Mouse (Mus musculus): ENCODE measurements around the gene Alox5ap. TPM values are rescaled to one million over a fixed set of nuclear protein-coding genes. Genes with fewer than 3 reads are reported as not detected.
A peak's percentile ranks its signal among the peaks of the same experiment; 100 is the strongest.

Gene Alox5ap
- polyA plus RNA-seq, 1 experiment: 67.4 TPM

GRCm38 (mm10) chr5:149271291-149271690 lies 6.7 kb downstream of the Alox5ap start:
- Histone ChIP-seq H3K4me3 (ENCODE audit: extremely low read depth, insufficient read depth, insufficient read length) (no peak overlapping the region), H3K36me3 (ENCODE audit: control insufficient read depth, insufficient read depth, low read length) (no peaks in the 10 kb centered on the region), H3K27ac (ENCODE audit: insufficient read depth, low read length) (no peak overlapping the region), H3K4me1 (ENCODE audit: control insufficient read depth, insufficient read depth, insufficient read length) (peaks cover 10% of the 10 kb centered on the region; the same call in 1 of the 2 replicates), H3K27me3 (ENCODE audit: control insufficient read depth, insufficient read depth, low read length) (no peaks in the 10 kb centered on the region)
- no peak for DNase-seq (ENCODE audit: low read depth in 1 of 2, low spot score in 2 of 2)
- TF ChIP-seq POLR2A (IDR thresholded peaks at IDR 0.05; ENCODE audit: low read depth, low read length) (no peak), CTCF (IDR thresholded peaks at IDR 0.05; ENCODE audit: extremely low read depth, insufficient read depth, insufficient read length, insufficient replicate concordance) (no peak)
- 93% methylated on average over 3 of the region's 3 CpGs for WGBS

GRCm38 (mm10) chr5:149272535-149272934 lies 8.0 kb downstream of the Alox5ap start:
- Histone ChIP-seq H3K27ac (ENCODE audit: insufficient read depth, low read length) (no peak overlapping the region), H3K36me3 (ENCODE audit: control insufficient read depth, insufficient read depth, low read length) (no peaks in the 10 kb centered on the region), H3K4me3 (ENCODE audit: extremely low read depth, insufficient read depth, insufficient read length) (no peak overlapping the region), H3K27me3 (ENCODE audit: control insufficient read depth, insufficient read depth, low read length) (no peaks in the 10 kb centered on the region), H3K4me1 (ENCODE audit: control insufficient read depth, insufficient read depth, insufficient read length) (peaks cover 2% of the 10 kb centered on the region; the same call in 1 of the 2 replicates)
- TF ChIP-seq CTCF (IDR thresholded peaks at IDR 0.05; ENCODE audit: extremely low read depth, insufficient read depth, insufficient read length, insufficient replicate concordance) (no peak), POLR2A (IDR thresholded peaks at IDR 0.05; ENCODE audit: low read depth, low read length) (no peak)
- WGBS: 39% methylated on average over 4 of the region's 4 CpGs
- no peak for DNase-seq (ENCODE audit: low read depth in 1 of 2, low spot score in 2 of 2)

GRCm38 (mm10) chr5:149274390-149275104 lies 10.0 kb downstream of the Alox5ap start:
- peak in 1 of 2 experiments; percentile 18 for DNase-seq (ENCODE audit: low read depth in 1 of 2, low spot score in 2 of 2)
- 47% methylated on average over 15 of the region's 15 CpGs for WGBS
- H3K36me3 ChIP-seq (ENCODE audit: control insufficient read depth, insufficient read depth, low read length): no peaks in the 10 kb centered on the region
- TF ChIP-seq POLR2A (IDR thresholded peaks at IDR 0.05; ENCODE audit: low read depth, low read length) (no peak), CTCF (IDR thresholded peaks at IDR 0.05; ENCODE audit: extremely low read depth, insufficient read depth, insufficient read length, insufficient replicate concordance) (no peak)
- no peak overlapping the region for H3K4me3 ChIP-seq (ENCODE audit: extremely low read depth, insufficient read depth, insufficient read length)
- H3K4me1 ChIP-seq (ENCODE audit: control insufficient read depth, insufficient read depth, insufficient read length): no peaks in the 10 kb centered on the region
- H3K27ac ChIP-seq (ENCODE audit: insufficient read depth, low read length): peak overlapping the region; percentile 29; the same call in 1 of the 2 replicates
- no peaks in the 10 kb centered on the region for H3K27me3 ChIP-seq (ENCODE audit: control insufficient read depth, insufficient read depth, low read length)

- Histone ChIP-seq H3K27ac (ENCODE audit: insufficient read depth, low read length) (no peak overlapping the region), H3K27me3 (ENCODE audit: control insufficient read depth, insufficient read depth, low read length) (no peaks in the 10 kb centered on the region), H3K36me3 (ENCODE audit: control insufficient read depth, insufficient read depth, low read length) (no peaks in the 10 kb centered on the region), H3K4me3 (ENCODE audit: extremely low read depth, insufficient read depth, insufficient read length) (no peak overlapping the region), H3K4me1 (ENCODE audit: control insufficient read depth, insufficient read depth, insufficient read length) (no peaks in the 10 kb centered on the region)
- DNase-seq (ENCODE audit: low read depth in 1 of 2, low spot score in 2 of 2): no peak
- WGBS: 91% methylated on average over 1 of the region's 1 CpGs
- no peak for TF ChIP-seq POLR2A (IDR thresholded peaks at IDR 0.05; ENCODE audit: low read depth, low read length)
- TF ChIP-seq CTCF (IDR thresholded peaks at IDR 0.05; ENCODE audit: extremely low read depth, insufficient read depth, insufficient read length, insufficient replicate concordance): no peak
These were observed 10.5 kb downstream of the Alox5ap start for GRCm38 (mm10) chr5:149275105-149275494.

GRCm38 (mm10) chr5:149277529-149277928 lies 13.0 kb downstream of the Alox5ap start:
- 85% methylated on average over 5 of the region's 5 CpGs for WGBS
- Histone ChIP-seq H3K4me3 (ENCODE audit: extremely low read depth, insufficient read depth, insufficient read length) (no peak overlapping the region), H3K27me3 (ENCODE audit: control insufficient read depth, insufficient read depth, low read length) (no peaks in the 10 kb centered on the region), H3K4me1 (ENCODE audit: control insufficient read depth, insufficient read depth, insufficient read length) (no peaks in the 10 kb centered on the region), H3K36me3 (ENCODE audit: control insufficient read depth, insufficient read depth, low read length) (no peaks in the 10 kb centered on the region), H3K27ac (ENCODE audit: insufficient read depth, low read length) (no peak overlapping the region)
- no peak for DNase-seq (ENCODE audit: low read depth in 1 of 2, low spot score in 2 of 2)
- TF ChIP-seq CTCF (IDR thresholded peaks at IDR 0.05; ENCODE audit: extremely low read depth, insufficient read depth, insufficient read length, insufficient replicate concordance): no peak
- TF ChIP-seq POLR2A (IDR thresholded peaks at IDR 0.05; ENCODE audit: low read depth, low read length): no peak

- no peak for TF ChIP-seq CTCF (IDR thresholded peaks at IDR 0.05; ENCODE audit: extremely low read depth, insufficient read depth, insufficient read length, insufficient replicate concordance)
- no peak overlapping the region for H3K4me3 ChIP-seq (ENCODE audit: extremely low read depth, insufficient read depth, insufficient read length)
- H3K36me3 ChIP-seq (ENCODE audit: control insufficient read depth, insufficient read depth, low read length): no peaks in the 10 kb centered on the region
- DNase-seq (ENCODE audit: low read depth in 1 of 2, low spot score in 2 of 2): no peak
- no peaks in the 10 kb centered on the region for H3K27me3 ChIP-seq (ENCODE audit: control insufficient read depth, insufficient read depth, low read length)
- H3K4me1 ChIP-seq (ENCODE audit: control insufficient read depth, insufficient read depth, insufficient read length): no peaks in the 10 kb centered on the region
- no peak overlapping the region for H3K27ac ChIP-seq (ENCODE audit: insufficient read depth, low read length)
- 92% methylated on average over 22 of the region's 22 CpGs for WGBS
These were observed 14.8 kb downstream of the Alox5ap start for GRCm38 (mm10) chr5:149279273-149279844.

- no peak overlapping the region for H3K4me3 ChIP-seq (ENCODE audit: extremely low read depth, insufficient read depth, insufficient read length)
- TF ChIP-seq POLR2A (IDR thresholded peaks at IDR 0.05; ENCODE audit: low read depth, low read length): no peak
- peak; percentile 34; the same call in 1 of the 2 replicates for TF ChIP-seq CTCF (IDR thresholded peaks at IDR 0.05; ENCODE audit: extremely low read depth, insufficient read depth, insufficient read length, insufficient replicate concordance)
- peak in 1 of 2 experiments; percentile 31 for DNase-seq (ENCODE audit: low read depth in 1 of 2, low spot score in 2 of 2)
- 76% methylated on average over 2 of the region's 2 CpGs for WGBS
- no peaks in the 10 kb centered on the region for H3K27me3 ChIP-seq (ENCODE audit: control insufficient read depth, insufficient read depth, low read length)
- no peaks in the 10 kb centered on the region for H3K4me1 ChIP-seq (ENCODE audit: control insufficient read depth, insufficient read depth, insufficient read length)
- no peaks in the 10 kb centered on the region for H3K36me3 ChIP-seq (ENCODE audit: control insufficient read depth, insufficient read depth, low read length)
- no peak overlapping the region for H3K27ac ChIP-seq (ENCODE audit: insufficient read depth, low read length)
These were observed 18.4 kb downstream of the Alox5ap start for GRCm38 (mm10) chr5:149283009-149283408.

Measured in spleen, adult 2 months (tissue).